Mouse (Mus musculus) neural tube, embryonic 10.5 days (tissue): ENCODE data around the gene Stat4.

Experiments
- DNase-seq: peaks from one replicate; pipeline ENCODE4 v3.0.0-alpha.2; 2017; ENCODE audit warnings: low spot score; ENCODE audit errors: extremely low spot score

Gene Stat4

DNA sequence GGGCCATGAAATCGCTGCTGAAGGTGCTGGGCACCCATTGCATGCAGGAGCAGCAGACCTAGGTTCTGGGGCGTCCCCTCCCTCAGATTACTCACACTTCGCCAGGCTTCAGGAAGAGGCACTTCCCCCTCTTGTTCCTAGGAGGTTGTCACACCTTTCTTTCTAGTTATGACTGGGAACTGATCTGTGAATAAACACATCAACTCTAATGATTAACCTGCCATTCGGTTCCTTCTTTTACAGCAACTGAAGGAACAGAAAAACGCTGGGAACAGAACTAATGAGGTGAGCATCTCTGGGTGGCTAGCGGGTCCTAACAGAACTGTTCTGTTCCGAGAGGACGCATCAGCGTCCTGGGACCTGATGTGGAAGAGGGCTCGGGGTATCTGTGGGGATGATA is 158.0 kb downstream of the Stat4 start:
- DNase-seq = no peak

GRCm38 (mm10) chr1:52146214-52146970 is 159.4 kb downstream of the Stat4 start:
- DNase-seq = peak; percentile 36

GRCm38 (mm10) chr1:52147431-52147830 is 160.5 kb downstream of the Stat4 start:
- no peak for DNase-seq

DNA sequence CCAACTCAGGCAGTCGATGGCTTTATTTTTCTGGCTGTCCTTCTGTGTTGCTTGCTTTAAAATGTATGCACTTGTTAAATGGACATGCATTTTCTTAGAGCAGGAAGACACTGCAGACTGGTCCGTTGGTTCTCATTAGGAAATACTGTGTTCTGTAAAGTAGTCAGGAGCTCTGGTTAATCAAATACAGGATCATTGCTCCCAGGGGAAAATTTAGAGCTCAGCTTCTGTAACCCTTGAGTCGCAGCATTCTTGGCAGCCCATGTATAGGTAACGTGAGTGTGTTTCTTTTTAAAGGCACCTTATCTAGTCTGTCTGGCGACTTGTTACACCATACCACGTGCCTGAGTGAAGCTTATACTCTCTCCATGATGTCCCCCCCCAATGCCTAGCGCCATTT is 161.2 kb downstream of the Stat4 start:
- no peak for DNase-seq

- DNase-seq = no peak
Observed at GRCm38 (mm10) chr1:52148696-52149095, 161.7 kb downstream of the Stat4 start.

DNA sequence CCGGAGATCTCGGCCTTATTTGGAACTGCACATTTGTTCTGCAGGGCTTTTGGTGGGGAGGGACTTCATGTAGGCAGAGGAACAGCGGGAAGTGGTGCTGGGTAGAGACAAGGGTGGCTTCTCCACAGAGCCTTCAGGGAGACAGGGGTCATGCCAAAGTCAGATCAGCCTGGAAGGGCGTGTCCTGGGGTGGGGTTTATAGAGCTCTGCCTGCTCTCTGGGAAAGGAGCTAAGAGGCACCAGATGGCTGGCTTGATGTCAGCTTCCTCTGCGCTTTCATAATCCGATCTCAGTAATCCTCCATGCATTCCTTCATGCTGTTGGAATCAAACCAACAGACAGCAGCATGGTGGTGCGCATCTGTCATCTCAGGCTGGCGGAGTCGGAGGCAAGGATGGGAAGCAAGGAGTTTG is 163.0 kb downstream of the Stat4 start:
- DNase-seq = no peak

- DNase-seq = no peak
Observed at GRCm38 (mm10) chr1:52150676-52151075, 163.7 kb downstream of the Stat4 start.

DNA sequence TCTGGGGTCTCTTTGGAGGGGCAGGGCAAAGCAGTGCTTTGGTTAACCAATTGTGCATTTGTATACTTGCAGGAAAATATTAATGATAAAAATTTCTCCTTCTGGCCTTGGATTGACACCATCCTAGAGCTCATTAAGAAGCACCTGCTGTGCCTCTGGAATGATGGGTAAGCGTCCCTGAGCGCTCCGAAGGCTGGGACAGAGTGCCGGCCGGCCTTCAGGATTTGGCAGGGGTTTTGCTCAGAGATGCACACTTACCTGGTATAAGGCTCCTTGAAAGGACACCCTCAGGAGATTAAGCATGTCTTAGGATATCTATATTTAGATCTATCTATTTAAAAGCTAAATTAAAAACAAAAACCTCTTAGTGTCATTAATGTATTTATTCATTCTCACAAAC is 164.2 kb downstream of the Stat4 start:
- DNase-seq = no peak

DNA sequence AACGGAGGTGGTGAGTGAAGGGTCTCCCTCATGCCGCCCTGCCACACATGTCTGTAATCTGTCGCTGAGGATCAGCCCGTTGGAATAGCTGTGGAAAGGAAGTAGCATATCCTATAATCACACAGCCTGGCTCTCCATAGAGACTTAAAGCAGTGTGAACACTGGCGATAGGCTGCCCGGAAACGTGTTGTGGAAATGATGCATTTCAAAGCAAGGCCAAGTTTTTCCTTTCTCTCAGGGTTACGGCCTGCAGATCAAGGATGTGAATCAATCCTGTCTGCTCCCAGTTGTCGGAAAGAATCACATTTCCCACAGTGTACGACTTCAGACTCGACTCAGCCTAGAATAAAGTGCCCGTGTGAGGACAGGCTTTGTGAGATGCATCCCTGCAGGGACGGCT is 165.4 kb downstream of the Stat4 start:
- DNase-seq = no peak

- no peak for DNase-seq
Observed at GRCm38 (mm10) chr1:52152936-52153335, 166.0 kb downstream of the Stat4 start.

DNA sequence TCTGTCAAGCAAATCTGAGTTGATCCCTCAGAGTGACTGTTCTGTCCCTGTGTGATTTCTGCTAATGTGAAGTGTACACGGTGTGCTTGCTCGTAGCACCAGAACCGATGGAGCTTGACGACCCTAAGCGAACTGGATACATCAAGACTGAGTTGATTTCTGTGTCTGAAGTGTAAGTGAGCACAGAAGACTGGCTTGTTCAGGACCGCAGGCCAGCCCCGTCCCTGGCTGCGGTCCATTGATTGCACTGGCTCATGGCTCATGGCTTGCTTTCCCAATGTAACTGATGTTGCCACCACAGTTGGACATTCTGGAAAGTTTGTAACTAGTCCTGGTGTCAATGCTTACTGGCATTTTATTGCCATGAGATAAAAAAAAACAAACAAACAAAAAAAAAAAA is 167.9 kb downstream of the Stat4 start:
- DNase-seq = no peak

DNA sequence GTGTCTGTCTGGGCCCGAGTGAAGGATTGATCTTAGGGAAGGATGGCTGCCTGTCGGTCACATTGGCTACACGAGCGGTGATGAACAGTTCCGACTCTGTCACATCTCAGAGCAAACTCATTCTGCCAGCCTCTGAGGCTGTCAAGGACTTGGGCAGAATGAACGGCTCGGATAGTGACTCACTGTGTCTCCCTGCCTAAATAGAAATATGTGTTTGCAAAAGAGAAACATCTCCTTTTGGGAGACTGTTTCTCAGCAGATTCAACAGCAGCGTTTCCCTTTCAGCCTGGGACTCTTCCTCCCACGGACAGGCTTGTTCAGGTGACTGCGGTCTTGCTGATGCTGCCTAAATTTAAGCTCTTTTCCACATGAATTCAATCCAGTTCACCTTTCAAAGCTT is 169.4 kb downstream of the Stat4 start:
- no peak for DNase-seq
